Mouse (Mus musculus): ENCODE data around the gene C130073F10Rik. TPM values are rescaled to one million over a fixed set of nuclear protein-coding genes. Genes with fewer than 3 reads are reported as not detected.
"Not testable (repeated sequence)": the region's sequence is repeated elsewhere in the genome, so short reads cannot be mapped to it uniquely, and the experiment has no call there.

Gene C130073F10Rik
- polyA plus RNA-seq (2015; fragmentation: Nextera tagmentation; extraction: Ambion mirVana), result not detected in 2 replicates

GRCm38 (mm10) chr4:101893656-101894420 is at the start of gene C130073F10Rik:
TSS of gene C130073F10Rik (minus strand) at chr4:101893789.
- no peak within 1 kb of the TSS for H3K27ac ChIP-seq (replicated peaks)
- no peaks in the 10 kb centered on the region for H3K27me3 ChIP-seq
- no peaks in the 10 kb centered on the region for H3K36me3 ChIP-seq
- WGBS, result 93% methylated on average over 7 of the region's 7 CpGs
- H3K4me3 ChIP-seq, result no peak within 1 kb of the TSS
- H3K9me3 ChIP-seq, result no peaks in the 10 kb centered on the region
- no peaks in the 10 kb centered on the region for H3K4me1 ChIP-seq (replicated peaks)
- H3K9ac ChIP-seq, result no peak within 1 kb of the TSS
- no peak within 1 kb of the TSS for H3K4me2 ChIP-seq
- ATAC-seq (ENCODE audit: low FRiP score, low read depth), result no peak

- not testable (repeated sequence) for H3K27me3 ChIP-seq
Measured at GRCm38 (mm10) chr4:101940107-101940506, 46.5 kb upstream of the C130073F10Rik start, which contains the start of gene Gm12794. TSS of gene Gm12794 (plus strand) at chr4:101940407.

GRCm38 (mm10) chr4:101908821-101909220 is 15.2 kb upstream of the C130073F10Rik start, which contains the start of gene Gm12800:
TSS of gene Gm12800 (plus strand) at chr4:101909121.
- H3K4me3 ChIP-seq; H3K36me3 ChIP-seq; H3K9me3 ChIP-seq; H3K4me2 ChIP-seq; H3K9ac ChIP-seq; H3K4me1 ChIP-seq (replicated peaks); ATAC-seq (ENCODE audit: low FRiP score, low read depth); H3K27ac ChIP-seq (replicated peaks); H3K27me3 ChIP-seq: not testable (repeated sequence)
- 88% methylated on average over 2 of the region's 2 CpGs for WGBS

More at GRCm38 (mm10) chr4:101940107-101940506, 46.5 kb upstream of the C130073F10Rik start, which contains the start of gene Gm12794:
- not testable (repeated sequence) for H3K9ac ChIP-seq; H3K36me3 ChIP-seq; H3K4me2 ChIP-seq; H3K9me3 ChIP-seq; H3K27ac ChIP-seq (replicated peaks); H3K4me1 ChIP-seq (replicated peaks); H3K4me3 ChIP-seq; ATAC-seq (ENCODE audit: low FRiP score, low read depth)
- WGBS, result 73% methylated on average over 2 of the region's 2 CpGs

GRCm38 (mm10) chr4:101889377-101889776 is 4.2 kb downstream of the C130073F10Rik start:
- Histone ChIP-seq H3K36me3 (no peaks in the 10 kb centered on the region), H3K4me2 (no peak overlapping the region), H3K27me3 (no peaks in the 10 kb centered on the region), H3K9ac (no peak overlapping the region), H3K4me1 (replicated peaks) (no peaks in the 10 kb centered on the region), H3K27ac (replicated peaks) (no peak overlapping the region), H3K9me3 (no peaks in the 10 kb centered on the region), H3K4me3 (no peak overlapping the region)
- no peak for ATAC-seq (ENCODE audit: low FRiP score, low read depth)

- Histone ChIP-seq H3K27me3 (no peaks in the 10 kb centered on the region), H3K9ac (no peak overlapping the region), H3K36me3 (no peaks in the 10 kb centered on the region), H3K4me3 (no peak overlapping the region), H3K4me1 (replicated peaks) (no peaks in the 10 kb centered on the region), H3K4me2 (no peak overlapping the region), H3K9me3 (no peaks in the 10 kb centered on the region), H3K27ac (replicated peaks) (no peak overlapping the region)
- ATAC-seq (ENCODE audit: low FRiP score, low read depth), result no peak
- WGBS, result 50% methylated on average over 3 of the region's 3 CpGs
Measured at GRCm38 (mm10) chr4:101883641-101884040, 9.9 kb downstream of the C130073F10Rik start.

- not testable (repeated sequence) for H3K4me1 ChIP-seq (replicated peaks); H3K9me3 ChIP-seq; ATAC-seq (ENCODE audit: low FRiP score, low read depth); H3K27me3 ChIP-seq; H3K36me3 ChIP-seq; H3K9ac ChIP-seq; H3K4me2 ChIP-seq; H3K4me3 ChIP-seq; H3K27ac ChIP-seq (replicated peaks)
- 84% methylated on average over 15 of the region's 15 CpGs for WGBS
Measured at GRCm38 (mm10) chr4:101875687-101876086, 17.9 kb downstream of the C130073F10Rik start.

GRCm38 (mm10) chr4:101872031-101872430 is 21.6 kb downstream of the C130073F10Rik start:
- not testable (repeated sequence) for H3K27me3 ChIP-seq
- WGBS, result 65% methylated on average over 2 of the region's 2 CpGs

GRCm38 (mm10) chr4:101862289-101862688 is 31.3 kb downstream of the C130073F10Rik start:
- H3K4me2 ChIP-seq, result no peak overlapping the region
- H3K4me3 ChIP-seq, result no peak overlapping the region
- ATAC-seq (ENCODE audit: low FRiP score, low read depth), result no peak
- 93% methylated on average over 6 of the region's 6 CpGs for WGBS
- H3K27ac ChIP-seq (replicated peaks), result no peak overlapping the region
- H3K9ac ChIP-seq, result no peak overlapping the region
- no peaks in the 10 kb centered on the region for H3K36me3 ChIP-seq
- no peaks in the 10 kb centered on the region for H3K4me1 ChIP-seq (replicated peaks)
- no peaks in the 10 kb centered on the region for H3K9me3 ChIP-seq
- no peaks in the 10 kb centered on the region for H3K27me3 ChIP-seq

More at GRCm38 (mm10) chr4:101872031-101872430, 21.6 kb downstream of the C130073F10Rik start:
- not testable (repeated sequence) for ATAC-seq (ENCODE audit: low FRiP score, low read depth); H3K9me3 ChIP-seq; H3K27ac ChIP-seq (replicated peaks); H3K4me1 ChIP-seq (replicated peaks); H3K9ac ChIP-seq; H3K36me3 ChIP-seq; H3K4me2 ChIP-seq; H3K4me3 ChIP-seq

GRCm38 (mm10) chr4:101860873-101861272 is 32.7 kb downstream of the C130073F10Rik start:
- WGBS, result 44% methylated on average over 6 of the region's 6 CpGs
- no peak for ATAC-seq (ENCODE audit: low FRiP score, low read depth)
- H3K27me3 ChIP-seq, result no peaks in the 10 kb centered on the region
- H3K36me3 ChIP-seq, result no peaks in the 10 kb centered on the region
- no peak overlapping the region for H3K9ac ChIP-seq
- no peak overlapping the region for H3K4me3 ChIP-seq
- H3K4me1 ChIP-seq (replicated peaks), result no peaks in the 10 kb centered on the region
- no peaks in the 10 kb centered on the region for H3K9me3 ChIP-seq
- no peak overlapping the region for H3K27ac ChIP-seq (replicated peaks)
- no peak overlapping the region for H3K4me2 ChIP-seq

GRCm38 (mm10) chr4:101850908-101851307 is 42.7 kb downstream of the C130073F10Rik start:
- no peaks in the 10 kb centered on the region for H3K4me1 ChIP-seq (replicated peaks)
- no peaks in the 10 kb centered on the region for H3K9me3 ChIP-seq
- H3K36me3 ChIP-seq, result no peaks in the 10 kb centered on the region
- H3K27ac ChIP-seq (replicated peaks), result no peak overlapping the region
- no peak overlapping the region for H3K9ac ChIP-seq
- no peak for ATAC-seq (ENCODE audit: low FRiP score, low read depth)
- no peaks in the 10 kb centered on the region for H3K27me3 ChIP-seq
- H3K4me2 ChIP-seq, result no peak overlapping the region
- 61% methylated on average over 2 of the region's 2 CpGs for WGBS
- no peak overlapping the region for H3K4me3 ChIP-seq

GRCm38 (mm10) chr4:101843923-101844322 is 49.7 kb downstream of the C130073F10Rik start, which contains the start of gene B020004J07Rik:
TSS of gene B020004J07Rik (minus strand) at chr4:101844023.
- H3K9me3 ChIP-seq; ATAC-seq (ENCODE audit: low FRiP score, low read depth); H3K4me1 ChIP-seq (replicated peaks); H3K27me3 ChIP-seq; H3K9ac ChIP-seq; H3K36me3 ChIP-seq; H3K27ac ChIP-seq (replicated peaks); H3K4me2 ChIP-seq; H3K4me3 ChIP-seq: not testable (repeated sequence)
- WGBS, result 96% methylated on average over 4 of the region's 4 CpGs
